Mouse (Mus musculus) MEL (cell line): ENCODE results near the gene Psmb4. TPM values are rescaled to one million over a fixed set of nuclear protein-coding genes. Genes with fewer than 3 reads are reported as not detected.
A peak's percentile ranks its signal among the peaks of the same experiment; 100 is the strongest.

Experiments
- DNase-seq: peaks from one replicate; pipeline ENCODE4 v3.0.0; 2011; ENCODE audit warnings: low read depth, low spot score
- H3K27ac ChIP-seq: 2 replicates; pipeline ENCODE4 v1.5.1; 2012; ENCODE audit warnings: low read depth, mild to moderate bottlenecking, control low read depth, low read length, moderate library complexity; ENCODE audit not compliant: control insufficient read depth
- H3K27me3 ChIP-seq, 2 experiments: fragments of 150-350 bp in 1 of 2; sonication (generic) in 1 of 2; 2 replicates each; pipeline ENCODE4 v1.6.1; 2012; ENCODE audit warnings: low read length in 2 of 2, mild to moderate bottlenecking in 2 of 2, improper control_type of control experiment in 1 of 2, moderate library complexity in 1 of 2; ENCODE audit not compliant: insufficient read depth in 2 of 2, control insufficient read depth in 1 of 2
- H3K36me3 ChIP-seq, 2 experiments: 2 replicates each; pipeline ENCODE4 v1.6.1; 2012 to 2014; ENCODE audit warnings: low read length in 2 of 2, improper control_type of control experiment in 1 of 2, inconsistent platforms in 1 of 2, mild to moderate bottlenecking in 1 of 2; ENCODE audit not compliant: insufficient read depth in 2 of 2, control insufficient read depth in 1 of 2
- H3K4me1 ChIP-seq, 2 experiments: fragments of 150-350 bp in 1 of 2; sonication (generic) in 1 of 2; 2 replicates each; pipeline ENCODE4 v1.6.1; 2012; ENCODE audit warnings: low read length in 2 of 2, improper control_type of control experiment in 1 of 2, mild to moderate bottlenecking in 1 of 2; ENCODE audit not compliant: insufficient read depth in 2 of 2, control insufficient read depth in 1 of 2
- H3K4me3 ChIP-seq, 2 experiments: fragments of 150-350 bp in 1 of 2; sonication (generic) in 1 of 2; 2 replicates each; pipeline ENCODE4 v1.5.1; 2012; ENCODE audit warnings: low read depth in 2 of 2, low read length in 2 of 2, mild to moderate bottlenecking in 2 of 2, moderate library complexity in 2 of 2, control low read depth in 1 of 2, improper control_type of control experiment in 1 of 2; ENCODE audit not compliant: control insufficient read depth in 1 of 2, insufficient read depth in 1 of 2
- H3K79me2 ChIP-seq: 2 replicates; pipeline ENCODE4 v1.6.1; 2012; ENCODE audit warnings: mild to moderate bottlenecking, low read length, moderate library complexity; ENCODE audit not compliant: control insufficient read depth, poor library complexity, insufficient read depth
- H3K9ac ChIP-seq: 2 replicates; pipeline ENCODE4 v1.6.1; 2012; ENCODE audit warnings: low read depth, mild to moderate bottlenecking, control low read depth, low read length, moderate library complexity; ENCODE audit not compliant: control insufficient read depth, poor library complexity, severe bottlenecking
- H3K9me3 ChIP-seq: fragments of 150-350 bp; sonication (generic); replicated peaks from 2 replicates; pipeline ENCODE4 v1.6.1; 2012; ENCODE audit warnings: mild to moderate bottlenecking, low read length, improper control_type of control experiment, moderate library complexity; ENCODE audit not compliant: insufficient read depth
- CHD1 ChIP-seq: IDR thresholded peaks from 2 replicates; pipeline ENCODE4 v1.6.1; 2012; ENCODE audit warnings: low read depth, mild to moderate bottlenecking, inconsistent platforms, low read length, improper control_type of control experiment
- CHD2 ChIP-seq: IDR thresholded peaks from 2 replicates; pipeline ENCODE4 v1.6.1; 2011; ENCODE audit warnings: low read length, improper control_type of control experiment
- CTCF ChIP-seq, 3 experiments: IDR thresholded peaks in 2 of 3; conservative IDR thresholded peaks in 1 of 3; 2 replicates each; pipeline ENCODE4 v1.5.1; 2011 to 2012; ENCODE audit warnings: low read length in 3 of 3, low read depth in 2 of 3, mild to moderate bottlenecking in 2 of 3, improper control_type of control experiment in 1 of 3, inconsistent platforms in 1 of 3, mixed read lengths in 1 of 3, moderate library complexity in 1 of 3; ENCODE audit not compliant: control insufficient read depth in 1 of 3, insufficient read depth in 1 of 3, poor library complexity in 1 of 3, severe bottlenecking in 1 of 3
- ELF1 ChIP-seq: IDR thresholded peaks from 2 replicates; pipeline ENCODE4 v1.6.1; 2014; ENCODE audit warnings: low read depth, mild to moderate bottlenecking, inconsistent platforms, low read length, improper control_type of control experiment, moderate library complexity
- JUND ChIP-seq: IDR thresholded peaks from 2 replicates; pipeline ENCODE4 v1.6.1; 2011; ENCODE audit warnings: low read depth, mild to moderate bottlenecking, improper control_type of control experiment, low read length
- KAT2A ChIP-seq: conservative IDR thresholded peaks from 2 replicates; pipeline ENCODE4 v1.6.1; 2012; ENCODE audit warnings: low read depth, low read length, improper control_type of control experiment, inconsistent platforms
- MAX ChIP-seq: IDR thresholded peaks from 2 replicates; pipeline ENCODE4 v1.6.1; 2011; ENCODE audit warnings: low read length, improper control_type of control experiment
- MEF2A ChIP-seq: IDR thresholded peaks from 2 replicates; pipeline ENCODE4 v1.6.1; 2014; ENCODE audit warnings: low read depth, mild to moderate bottlenecking, inconsistent platforms, low read length, improper control_type of control experiment; ENCODE audit not compliant: poor library complexity, insufficient replicate concordance, severe bottlenecking; ENCODE audit errors: extremely low read depth
- NELFE ChIP-seq: IDR thresholded peaks from 2 replicates; pipeline ENCODE4 v1.6.1; 2011; ENCODE audit warnings: low read depth, low read length, improper control_type of control experiment
- NRF1 ChIP-seq: IDR thresholded peaks from 2 replicates; pipeline ENCODE4 v1.6.1; 2014; ENCODE audit warnings: low read depth, mild to moderate bottlenecking, inconsistent platforms, low read length, improper control_type of control experiment, moderate library complexity; ENCODE audit not compliant: poor library complexity, insufficient read depth, severe bottlenecking
- POLR2A ChIP-seq, 2 experiments: IDR thresholded peaks; 2 replicates each; pipeline ENCODE4 v1.6.1; 2011 to 2012; ENCODE audit warnings: low read length in 2 of 2, mild to moderate bottlenecking in 2 of 2, control low read depth in 1 of 2, improper control_type of control experiment in 1 of 2, low read depth in 1 of 2, moderate library complexity in 1 of 2; ENCODE audit not compliant: control insufficient read depth in 1 of 2, insufficient read depth in 1 of 2, poor library complexity in 1 of 2
- POLR2AphosphoS2 ChIP-seq: IDR thresholded peaks from 2 replicates; pipeline ENCODE4 v1.6.1; 2011; ENCODE audit warnings: low read length, improper control_type of control experiment
- RAD21 ChIP-seq: IDR thresholded peaks from 2 replicates; pipeline ENCODE4 v1.6.1; 2011; ENCODE audit warnings: mild to moderate bottlenecking, low read depth, low read length, improper control_type of control experiment
- RCOR1 ChIP-seq: IDR thresholded peaks from 2 replicates; pipeline ENCODE4 v1.6.1; 2012; ENCODE audit warnings: low read depth, mild to moderate bottlenecking, inconsistent platforms, low read length, improper control_type of control experiment
- SIN3A ChIP-seq: IDR thresholded peaks from 2 replicates; pipeline ENCODE4 v1.6.1; 2012; ENCODE audit warnings: low read length, improper control_type of control experiment, inconsistent platforms
- SMC3 ChIP-seq: IDR thresholded peaks from 2 replicates; pipeline ENCODE4 v1.6.1; 2011; ENCODE audit warnings: low read depth, low read length, improper control_type of control experiment
- TBP ChIP-seq: IDR thresholded peaks from 2 replicates; pipeline ENCODE4 v1.8.0; 2011; ENCODE audit warnings: low read depth, low read length, improper control_type of control experiment
- polyA plus RNA-seq, 2 experiments: library from polyadenylated mRNA; stranded (reverse) in 1 of 2; unstranded in 1 of 2; fragments of >175 nt in 1 of 2; fragments of >200 nt in 1 of 2; gene quantifications; 2 replicates each; pipeline versions ENCODE4 v1.2.1 to v1.2.4; 2012; ENCODE audit warnings: low replicate concordance in 2 of 2, low read depth in 1 of 2; ENCODE audit not compliant: insufficient read length in 2 of 2, insufficient read depth in 1 of 2, missing spikeins in 1 of 2
- total RNA-seq: library from RNA; depleted of rRNA; stranded (reverse); fragments of 300-350 nt; gene quantifications from 2 replicates; pipeline ENCODE4 v1.2.3, GENCODE M21; 2012

Gene Psmb4
- total and polyA plus RNA-seq, 3 experiments, result 826 to 964 (median 890) TPM

GRCm38 (mm10) chr3:94851731-94852130 is 35.0 kb downstream of the Psmb4 start:
- no peak overlapping the region; the same call in 1 of the 2 replicates for H3K9ac ChIP-seq
- H3K4me3 ChIP-seq, result no peak overlapping the region
- H3K4me1 ChIP-seq, result peaks cover 10 to 32% of the 10 kb centered on the region in 2 experiments
- H3K27ac ChIP-seq, result no peak overlapping the region
- peaks cover 16% of the 10 kb centered on the region for H3K79me2 ChIP-seq
- H3K9me3 ChIP-seq, result no peaks in the 10 kb centered on the region
- H3K36me3 ChIP-seq, result peaks cover 11 to 35% of the 10 kb centered on the region in 2 experiments
- H3K27me3 ChIP-seq, result no peaks in the 10 kb centered on the region
- no peak for TF ChIP-seq RAD21
- no peak for TF ChIP-seq SIN3A
- TF ChIP-seq ELF1, result peak; percentile 31; the same call in 1 of the 2 replicates
- TF ChIP-seq KAT2A, result no peak
- DNase-seq, result peak; percentile 71

- Histone ChIP-seq H3K9me3 (no peaks in the 10 kb centered on the region), H3K79me2 (peaks cover 30% of the 10 kb centered on the region), H3K36me3 (peaks cover 0 to 39% of the 10 kb centered on the region in 2 experiments), H3K4me1 (peaks cover 15 to 34% of the 10 kb centered on the region in 2 experiments), H3K27ac (no peak overlapping the region), H3K27me3 (no peaks in the 10 kb centered on the region), H3K4me3 (no peak overlapping the region), H3K9ac (no peak overlapping the region)
- DNase-seq, result peak; percentile 59
- peak; percentile 58 for TF ChIP-seq RAD21
- TF ChIP-seq MEF2A, result no peak
- TF ChIP-seq KAT2A, result no peak
- TF ChIP-seq MAX, result no peak
- TF ChIP-seq TBP, result no peak
- no peak for TF ChIP-seq CHD1
- no peak for TF ChIP-seq NELFE
- TF ChIP-seq JUND, result no peak
- no peak for TF ChIP-seq CHD2
- no peak for TF ChIP-seq ELF1
- TF ChIP-seq RCOR1, result no peak
- TF ChIP-seq CTCF (IDR thresholded peaks at IDR 0.05 in 2 of 3, conservative IDR thresholded peaks at IDR 0.05 in 1 of 3; ENCODE audit: control insufficient read depth in 1 of 3, insufficient read depth in 1 of 3, low read depth in 2 of 3, low read length in 3 of 3, poor library complexity in 1 of 3, severe bottlenecking in 1 of 3), result peak in 2 of 3 experiments; percentile 15 to 61; a peak in 3 of 6 replicates
- TF ChIP-seq NRF1, result no peak
- no peak for TF ChIP-seq POLR2AphosphoS2
- no peak for TF ChIP-seq POLR2A (IDR thresholded peaks at IDR 0.05; ENCODE audit: control insufficient read depth in 1 of 2, insufficient read depth in 1 of 2, low read depth in 1 of 2, low read length in 2 of 2, poor library complexity in 1 of 2)
- peak; percentile 38; the same call in 1 of the 2 replicates for TF ChIP-seq SMC3
Observed at GRCm38 (mm10) chr3:94849338-94849737, 37.4 kb downstream of the Psmb4 start.
